Comparison of ENCODE assay signal across 24 mouse cellular contexts in genomic region chr7:100464248-100464647, GRCm38 (mm10). TPM values are rescaled to one million over a fixed set of nuclear protein-coding genes. Genes with fewer than 3 reads are reported as not detected.
DNase-seq lines count a peak whose midpoint lies in the region; ATAC-seq and TF ChIP-seq lines count a peak whose summit lies in the region.
"Had no signal": no experiment of that assay in that cellular context is flagged by ENCODE, and none has a peak within 500 bp of the region (broad histone marks: within the 10 kb centered on the region; RNA-seq: fewer than 3 reads in every experiment).

No protein-coding gene starts in this region.

- intact Hi-C loops in gastrocnemius, adult 2 months (cut with DNase I), result no loop called here

- no peak for TF ChIP-seq CTCF in gastrocnemius, adult 2 months (IDR thresholded peaks at IDR 0.05)

- ATAC-seq in heart, embryonic 13.5 days (ENCODE audit: extremely low read depth, insufficient number of reproducible peaks, low FRiP score, low TSS enrichment), result no peak
- no peak for ATAC-seq in liver, embryonic 11.5 days (replicated peaks; ENCODE audit: low FRiP score)
- ATAC-seq: forebrain, postnatal 0 days; inflammation-experienced regulatory T-cells, adult 6 months; lung, postnatal 0 days had no signal

- DNase-seq in gastrocnemius, adult 2 months, result no peak
- no peak for DNase-seq in gastrocnemius, postnatal 10 days
- DNase-seq in heart, adult 8-10 months (ENCODE audit: low spot score), result no peak
- DNase-seq in liver, embryonic 11.5 days (ENCODE audit: low spot score), result no peak
- DNase-seq in liver, result no peak
- peak; percentile 17 for DNase-seq in yolk sac, embryonic 10.5 days (ENCODE audit: low spot score)
- no peak for DNase-seq in adrenal gland, postnatal 14 days
- DNase-seq: adrenal gland, postnatal 36 days; cerebellum, adult 11-12 months; cerebellum, postnatal 10 days; forebrain, postnatal 0 days; gastrocnemius, postnatal 36 days; thymus, postnatal 25 days had no signal

- WGBS in heart, embryonic 13.5 days, result 91% methylated on average over 7 of the region's 7 CpGs
- WGBS in liver, embryonic 11.5 days, result 92% methylated on average over 7 of the region's 7 CpGs

- no peaks in the 10 kb centered on the region for H3K27me3 ChIP-seq in heart, embryonic 13.5 days (replicated peaks)
- H3K27me3 ChIP-seq in liver, embryonic 11.5 days (replicated peaks; ENCODE audit: control insufficient read depth, insufficient read depth, low read length), result no peaks in the 10 kb centered on the region

- peaks cover 70% of the 10 kb centered on the region for H3K4me1 ChIP-seq in heart, embryonic 13.5 days
- H3K4me1 ChIP-seq in liver, embryonic 11.5 days (replicated peaks; ENCODE audit: control insufficient read depth, insufficient read depth, low read length), result peaks cover 60% of the 10 kb centered on the region
- H3K4me1 ChIP-seq: embryonic facial prominence, embryonic 10.5 days had no signal

- peaks cover 30% of the 10 kb centered on the region for H3K36me3 ChIP-seq in heart, embryonic 13.5 days
- peaks cover 8% of the 10 kb centered on the region; the same call in 1 of the 2 replicates for H3K36me3 ChIP-seq in liver, embryonic 11.5 days (ENCODE audit: control insufficient read depth, insufficient read depth, low read length)

- H3K4me3 ChIP-seq in gastrocnemius, adult 2 months, result no peak overlapping the region
- H3K4me3 ChIP-seq in heart, embryonic 13.5 days, result no peak overlapping the region
- H3K4me3 ChIP-seq in liver, embryonic 11.5 days (ENCODE audit: low read depth, low read length), result no peak overlapping the region
- H3K4me3 ChIP-seq: embryonic facial prominence, embryonic 10.5 days; limb, embryonic 10.5 days had no signal

- H3K27ac ChIP-seq in gastrocnemius, adult 2 months, result peak overlapping the region; percentile 97
- H3K27ac ChIP-seq in heart, embryonic 13.5 days (replicated peaks), result no peak overlapping the region
- H3K27ac ChIP-seq in liver, embryonic 11.5 days (ENCODE audit: low read depth, low read length), result peak overlapping the region; percentile 99
- H3K27ac ChIP-seq: hindbrain, embryonic 14.5 days; limb, embryonic 10.5 days; macrophage had no signal

- H3K4me2 ChIP-seq in heart, embryonic 13.5 days, result peak overlapping the region; percentile 63
- peak overlapping the region; percentile 75 for H3K4me2 ChIP-seq in liver, embryonic 11.5 days
- H3K4me2 ChIP-seq: hindbrain, embryonic 14.5 days had no signal

- H3K9ac ChIP-seq in heart, embryonic 13.5 days, result no peak overlapping the region
- H3K9ac ChIP-seq in liver, embryonic 11.5 days (ENCODE audit: low read depth, low read length), result peak overlapping the region; percentile 71
- H3K9ac ChIP-seq: forebrain, postnatal 0 days; hindbrain, embryonic 14.5 days had no signal

- H3K9me3 ChIP-seq in heart, embryonic 13.5 days, result no peaks in the 10 kb centered on the region
- H3K9me3 ChIP-seq in liver, embryonic 11.5 days (ENCODE audit: control insufficient read depth, low read length), result no peaks in the 10 kb centered on the region
- H3K9me3 ChIP-seq: embryonic facial prominence, embryonic 10.5 days; limb, embryonic 10.5 days had no signal

RNA-seq across cellular contexts. Expression of gene Ucp3, which starts 8.5 kb away (rescaled TPM):
- total RNA-seq in gastrocnemius, adult 2 months (2021), result 100 to 1,000 TPM; 141 to 174 TPM
- total RNA-seq in gastrocnemius, postnatal 10 days (2021), result 10 to 100 TPM; 77.1 to 79.5 TPM
- 0.07 and 0.24 TPM in 2 replicates for polyA plus RNA-seq in heart, embryonic 13.5 days (2015; fragmentation: Nextera tagmentation; extraction: Ambion mirVana)
- total RNA-seq in heart, adult 8-10 months (2022), result 10 to 100 TPM; 20.7 to 55.8 (median 48.5) TPM
- not detected in 2 replicates for polyA plus RNA-seq in liver, embryonic 11.5 days (2014; fragmentation: Nextera tagmentation; extraction: Ambion mirVana)
- total RNA-seq in adrenal gland, postnatal 14 days (2021), result 41.2 and 43.0 TPM in 2 replicates
- total RNA-seq: liver, adult 2 months; midbrain, postnatal 0 days had no signal
- polyA plus RNA-seq: forebrain, embryonic 11.5 days; forebrain, postnatal 0 days; hindbrain, embryonic 14.5 days; limb, embryonic 10.5 days; liver, adult 2 months; macrophage; neural tube, embryonic 14.5 days had no signal

RNA-seq across cellular contexts. Expression of gene Ucp2, which starts 28.9 kb away (rescaled TPM):
- 10 to 100 TPM; 17.4 to 27.2 TPM for total RNA-seq in gastrocnemius, adult 2 months (2021)
- 100 to 1,000 TPM; 133 to 155 TPM for total RNA-seq in gastrocnemius, postnatal 10 days (2021)
- polyA plus RNA-seq in heart, embryonic 13.5 days (2015; fragmentation: Nextera tagmentation; extraction: Ambion mirVana), result 189 and 197 TPM in 2 replicates
- 100 to 1,000 TPM; 165 to 276 (median 226) TPM for total RNA-seq in heart, adult 8-10 months (2022)
- 487 and 491 TPM in 2 replicates for polyA plus RNA-seq in liver, embryonic 11.5 days (2014; fragmentation: Nextera tagmentation; extraction: Ambion mirVana)
- total RNA-seq in adrenal gland, postnatal 14 days (2021), result 355 and 500 TPM in 2 replicates

RNA-seq across cellular contexts. Expression of gene Dnajb13, which starts 50.5 kb away (rescaled TPM):
- not detected for total RNA-seq in gastrocnemius, adult 2 months (2021)
- total RNA-seq in gastrocnemius, postnatal 10 days (2021), result not detected
- polyA plus RNA-seq in heart, embryonic 13.5 days (2015; fragmentation: Nextera tagmentation; extraction: Ambion mirVana), result 0.19 and 0.29 TPM in 2 replicates
- total RNA-seq in heart, adult 8-10 months (2022), result under 1 TPM in 1 of 4 experiments, not detected in 3; 0.50 TPM
- polyA plus RNA-seq in liver, embryonic 11.5 days (2014; fragmentation: Nextera tagmentation; extraction: Ambion mirVana), result 1.2 and 1.6 TPM in 2 replicates
- 0.30 TPM in 1 of 2 replicates, not detected in the other for total RNA-seq in adrenal gland, postnatal 14 days (2021)
- total RNA-seq: gastrocnemius, postnatal 36 days had no signal

Comparison
In these comparisons a context has a peak if more than half of its experiments do, and no peak if none do; other contexts are left out.
1. RNA of gene Ucp2, which starts 28.9 kb away (total RNA-seq): 355 to 500 TPM in adrenal gland, postnatal 14 days, 165 to 276 TPM in heart, adult 8-10 months and 133 to 155 TPM in gastrocnemius, postnatal 10 days; 17.4 to 27.2 TPM in gastrocnemius, adult 2 months; every median in the first group is over 4 times any median in the second.